Mouse (Mus musculus): Measurements from ENCODE around the gene Adgrg3. TPM values are rescaled to one million over a fixed set of nuclear protein-coding genes. Genes with fewer than 3 reads are reported as not detected.

Gene Adgrg3
- polyA plus RNA-seq (2015; fragmentation: Nextera tagmentation; extraction: Ambion mirVana): 0.61 and 0.92 TPM in 2 replicates

DNA sequence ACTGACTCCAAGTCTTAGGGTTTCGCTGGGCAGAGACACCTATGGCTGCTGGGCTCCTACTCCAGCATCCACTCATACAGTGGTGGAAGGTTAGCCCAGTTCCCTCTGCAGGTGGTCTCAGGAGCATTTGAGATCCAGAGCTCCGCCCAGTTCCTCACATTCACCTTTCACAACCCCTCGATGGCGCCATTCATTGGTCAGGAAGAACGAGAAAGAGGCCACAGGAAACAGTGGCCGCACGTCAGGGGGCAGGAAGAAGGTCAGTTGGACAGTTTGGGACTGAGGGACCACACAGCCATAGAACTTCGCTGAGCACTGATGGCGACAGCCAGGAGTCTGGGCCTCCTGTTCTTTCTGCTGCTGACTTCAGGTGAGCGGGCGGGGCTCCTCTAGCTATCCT is at the start of gene Adgrg3:
TSS of gene Adgrg3 (plus strand) at position 242 of the 400 bp plus-strand sequence.
- Histone ChIP-seq H3K36me3 (ENCODE audit: control insufficient read depth, insufficient read depth, low read length) (no peaks in the 10 kb centered on the region), H3K9me3 (ENCODE audit: control insufficient read depth, low read length) (no peaks in the 10 kb centered on the region), H3K9ac (ENCODE audit: low read length) (no peak within 1 kb of the TSS), H3K27ac (replicated peaks) (0 out of 2 replicates have a peak within 1 kb of the TSS, but pooled peaks have one; percentile 4), H3K4me3 (ENCODE audit: low read depth, low read length) (no peak within 1 kb of the TSS), H3K27me3 (ENCODE audit: control insufficient read depth, insufficient read depth, low read length) (no peaks in the 10 kb centered on the region), H3K4me1 (replicated peaks; ENCODE audit: control insufficient read depth, insufficient read depth) (no peaks in the 10 kb centered on the region), H3K4me2 (replicated peaks; ENCODE audit: low read depth) (no peak within 1 kb of the TSS)
- no peak for ATAC-seq (ENCODE audit: low FRiP score, low TSS enrichment)
- TF ChIP-seq EP300 (optimal IDR thresholded peaks at IDR 0.05): no peak
- no peak for TF ChIP-seq CTCF (IDR thresholded peaks at IDR 0.05; ENCODE audit: low read depth)
- WGBS: 60% methylated on average over 11 of the region's 11 CpGs
- no peak for DNase-seq (ENCODE audit: low spot score)

DNA sequence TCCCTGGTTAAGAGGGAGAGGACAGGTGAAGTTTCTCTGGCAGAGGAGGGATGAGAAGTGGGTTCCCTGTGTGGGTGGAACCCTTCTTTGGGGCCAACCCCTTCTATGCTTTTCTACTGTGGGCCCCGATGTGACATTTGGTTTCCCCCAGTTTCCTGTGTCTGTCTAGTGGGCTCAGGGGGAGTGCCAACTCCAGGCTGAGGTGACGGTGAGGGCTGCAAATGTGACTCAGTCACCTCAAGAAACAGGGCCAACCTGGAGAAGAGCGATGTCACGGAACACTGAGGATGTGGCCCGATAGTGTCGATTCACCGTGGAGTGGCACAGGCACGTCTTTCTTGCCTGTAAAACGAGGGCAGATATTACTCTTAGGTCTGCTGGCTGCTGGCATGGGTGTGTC is 44.2 kb upstream of the Adgrg3 start:
- ATAC-seq (ENCODE audit: low FRiP score, low TSS enrichment): no peak

DNA sequence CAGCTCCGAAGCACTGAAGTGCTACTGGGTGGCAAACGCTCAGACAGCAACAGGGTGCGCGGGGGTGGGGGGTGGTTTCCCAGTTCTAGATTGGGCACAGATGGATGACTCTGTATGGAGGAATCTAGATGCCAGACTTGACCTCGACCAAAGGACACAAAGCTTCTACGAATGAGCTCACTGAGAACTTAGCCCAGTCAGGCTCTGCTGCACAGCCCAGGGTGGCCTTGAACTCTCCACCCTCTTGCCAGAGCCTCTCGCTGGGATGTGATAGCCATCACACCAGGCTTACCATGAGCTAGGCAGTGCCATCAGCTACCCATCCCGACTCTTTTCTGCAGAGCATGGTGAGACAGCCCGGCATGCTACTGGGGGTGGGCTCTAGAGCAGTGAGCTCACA is 43.7 kb upstream of the Adgrg3 start:
- 77% methylated on average over 9 of the region's 9 CpGs for whole genome bisulfite sequencing
- peak overlapping the region; percentile 80 for H3K27ac ChIP-seq (replicated peaks)
- no peak for DNase-seq (ENCODE audit: low spot score)

More for the DNA sequence above, 44.2 kb upstream of the Adgrg3 start:
- Histone ChIP-seq H3K27ac (replicated peaks) (no peak overlapping the region), H3K4me2 (replicated peaks; ENCODE audit: low read depth) (no peak overlapping the region), H3K4me1 (replicated peaks; ENCODE audit: control insufficient read depth, insufficient read depth) (no peaks in the 10 kb centered on the region), H3K9me3 (ENCODE audit: control insufficient read depth, low read length) (no peaks in the 10 kb centered on the region), H3K27me3 (ENCODE audit: control insufficient read depth, insufficient read depth, low read length) (no peaks in the 10 kb centered on the region), H3K9ac (ENCODE audit: low read length) (no peak overlapping the region), H3K36me3 (ENCODE audit: control insufficient read depth, insufficient read depth, low read length) (no peaks in the 10 kb centered on the region), H3K4me3 (ENCODE audit: low read depth, low read length) (no peak overlapping the region)
- no peak for DNase-seq (ENCODE audit: low spot score)
- no peak for TF ChIP-seq CTCF (IDR thresholded peaks at IDR 0.05; ENCODE audit: low read depth)
- WGBS: 86% methylated on average over 9 of the region's 9 CpGs

DNA sequence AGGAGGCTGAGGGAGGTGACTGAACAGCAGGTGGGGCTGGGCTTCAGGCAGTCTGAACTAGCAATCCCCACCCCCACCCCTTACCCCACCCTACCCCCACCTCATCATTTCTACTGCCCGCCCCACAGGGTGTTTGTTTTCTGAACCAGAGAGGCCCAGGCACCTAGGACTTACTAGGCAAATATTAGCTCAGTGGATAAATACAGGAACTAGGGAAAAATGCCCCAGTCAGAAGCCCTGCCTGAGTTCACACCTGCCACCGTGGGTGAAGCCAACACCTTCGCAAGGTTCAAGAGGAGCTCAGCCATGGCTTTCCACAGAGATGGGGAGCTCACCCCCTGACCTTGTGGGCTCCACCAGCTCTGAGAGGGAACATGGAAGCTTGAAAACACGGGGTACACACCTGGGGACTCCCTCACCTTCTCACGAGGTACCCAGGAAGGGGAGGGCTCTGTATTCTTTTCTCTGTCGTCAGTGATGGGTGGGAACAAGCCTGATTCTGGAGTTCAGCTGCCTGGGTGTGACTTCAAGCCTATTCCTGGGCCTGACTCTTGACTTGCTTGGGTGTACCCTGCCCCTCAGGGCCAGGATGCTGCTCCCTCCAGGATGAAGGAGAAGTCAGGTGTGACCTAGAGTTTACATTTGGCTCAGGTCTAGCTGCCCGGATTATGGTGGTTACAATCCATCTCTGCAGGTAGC is 42.9 kb upstream of the Adgrg3 start, which contains the start of gene Adgrg1:
TSS of gene Adgrg1 (plus strand) at position 285 of the 699 bp plus-strand sequence.
- H3K27ac ChIP-seq (replicated peaks): peak within 1 kb of the TSS; percentile 97

More for the DNA sequence above, 43.7 kb upstream of the Adgrg3 start:
- no peak overlapping the region for H3K4me3 ChIP-seq (ENCODE audit: low read depth, low read length)
- no peak for ATAC-seq (ENCODE audit: low FRiP score, low TSS enrichment)
- no peak overlapping the region for H3K9ac ChIP-seq (ENCODE audit: low read length)
- TF ChIP-seq CTCF (IDR thresholded peaks at IDR 0.05; ENCODE audit: low read depth) (no peak), EP300 (optimal IDR thresholded peaks at IDR 0.05) (no peak)
- H3K4me1 ChIP-seq (replicated peaks; ENCODE audit: control insufficient read depth, insufficient read depth): no peaks in the 10 kb centered on the region
- no peaks in the 10 kb centered on the region for H3K9me3 ChIP-seq (ENCODE audit: control insufficient read depth, low read length)
- no peak overlapping the region for H3K4me2 ChIP-seq (replicated peaks; ENCODE audit: low read depth)
- no peaks in the 10 kb centered on the region for H3K36me3 ChIP-seq (ENCODE audit: control insufficient read depth, insufficient read depth, low read length)
- no peaks in the 10 kb centered on the region for H3K27me3 ChIP-seq (ENCODE audit: control insufficient read depth, insufficient read depth, low read length)

DNA sequence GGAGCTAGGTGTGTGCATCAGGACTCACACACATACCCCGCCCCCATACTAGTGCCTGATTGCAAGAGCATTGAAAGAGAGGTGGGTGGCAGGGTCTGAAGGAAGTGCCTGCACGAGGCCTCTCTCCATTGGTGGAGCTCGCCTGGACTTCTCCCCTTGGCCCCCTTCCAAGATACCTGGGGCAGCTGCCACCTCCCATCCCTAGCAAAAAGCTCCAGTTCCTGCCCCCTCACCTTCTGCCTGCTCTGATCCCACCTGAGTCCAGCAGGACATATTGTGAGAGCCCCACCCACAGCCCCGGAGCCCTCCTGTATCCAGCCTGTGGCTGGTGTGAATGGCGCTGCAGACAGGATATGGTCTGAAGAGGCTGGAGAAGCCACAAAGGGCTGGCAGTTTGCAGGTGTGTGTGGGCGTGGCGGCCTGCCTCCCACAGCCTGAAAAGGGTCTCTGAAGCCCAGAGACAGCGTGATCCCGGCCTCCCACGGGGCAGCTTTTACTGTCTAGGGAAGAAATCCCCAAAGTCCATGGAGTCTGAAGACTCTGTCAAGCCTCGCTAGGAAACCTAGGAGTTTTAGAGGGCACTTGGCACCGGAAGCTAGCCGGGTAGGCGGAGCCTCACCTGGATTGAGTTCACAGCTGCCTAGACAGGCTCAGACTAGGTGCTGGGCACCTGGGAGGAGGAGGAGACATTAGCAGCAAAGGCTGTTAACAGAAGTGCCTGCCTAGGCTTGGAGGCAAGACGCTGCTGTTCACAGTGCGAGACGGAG is 40.7 kb upstream of the Adgrg3 start:
- Histone ChIP-seq H3K27me3 (ENCODE audit: control insufficient read depth, insufficient read depth, low read length) (no peaks in the 10 kb centered on the region), H3K27ac (replicated peaks) (peak overlapping the region; percentile 97), H3K4me2 (replicated peaks; ENCODE audit: low read depth) (peak overlapping the region; percentile 63), H3K9ac (ENCODE audit: low read length) (peak overlapping the region; percentile 70), H3K36me3 (ENCODE audit: control insufficient read depth, insufficient read depth, low read length) (no peaks in the 10 kb centered on the region), H3K4me3 (ENCODE audit: low read depth, low read length) (peak overlapping the region; percentile 43), H3K4me1 (replicated peaks; ENCODE audit: control insufficient read depth, insufficient read depth) (no peaks in the 10 kb centered on the region), H3K9me3 (ENCODE audit: control insufficient read depth, low read length) (no peaks in the 10 kb centered on the region)
- no peak for TF ChIP-seq EP300 (optimal IDR thresholded peaks at IDR 0.05)
- no peak for TF ChIP-seq CTCF (IDR thresholded peaks at IDR 0.05; ENCODE audit: low read depth)
- DNase-seq (ENCODE audit: low spot score) (peak; percentile 89), ATAC-seq (ENCODE audit: low FRiP score, low TSS enrichment) (peak; percentile 64)
- 13% methylated on average over 17 of the region's 17 CpGs for WGBS

More for the DNA sequence above, 42.9 kb upstream of the Adgrg3 start, which contains the start of gene Adgrg1:
- no peak within 1 kb of the TSS for H3K9ac ChIP-seq (ENCODE audit: low read length)
- ATAC-seq (ENCODE audit: low FRiP score, low TSS enrichment) (peak; percentile 88), DNase-seq (ENCODE audit: low spot score) (peak; percentile 89)
- no peak within 1 kb of the TSS for H3K4me2 ChIP-seq (replicated peaks; ENCODE audit: low read depth)
- H3K4me1 ChIP-seq (replicated peaks; ENCODE audit: control insufficient read depth, insufficient read depth): no peaks in the 10 kb centered on the region
- TF ChIP-seq CTCF (IDR thresholded peaks at IDR 0.05; ENCODE audit: low read depth) (peak; percentile 29; the same call in 1 of the 2 replicates), EP300 (optimal IDR thresholded peaks at IDR 0.05) (no peak)
- H3K36me3 ChIP-seq (ENCODE audit: control insufficient read depth, insufficient read depth, low read length): no peaks in the 10 kb centered on the region
- no peaks in the 10 kb centered on the region for H3K9me3 ChIP-seq (ENCODE audit: control insufficient read depth, low read length)
- H3K4me3 ChIP-seq (ENCODE audit: low read depth, low read length): no peak within 1 kb of the TSS
- 22% methylated on average over 7 of the region's 7 CpGs for WGBS
- H3K27me3 ChIP-seq (ENCODE audit: control insufficient read depth, insufficient read depth, low read length): no peaks in the 10 kb centered on the region

All from stomach, postnatal 0 days (tissue).